Mouse (Mus musculus) retina, embryonic 14.5 days (tissue): ENCODE results near the gene Hyou1.
"Not testable (repeated sequence)": the region's sequence is repeated elsewhere in the genome, so short reads cannot be mapped to it uniquely, and the experiment has no call there.

Experiments
- DNase-seq: peaks from one replicate; pipeline ENCODE4 v3.0.0-alpha.2; 2015; ENCODE audit warnings: low spot score

Gene Hyou1

GRCm38 (mm10) chr9:44405011-44405410 lies 25.7 kb downstream of the Hyou1 start:
- no peak for DNase-seq

GRCm38 (mm10) chr9:44406906-44407751 lies 27.8 kb downstream of the Hyou1 start, which contains the start of the genes Rps25 and Trappc4:
TSS of gene Rps25 (plus strand) at chr9:44407139.
TSS of gene Trappc4 (minus strand) at chr9:44407600.
- peak; percentile 98 for DNase-seq

GRCm38 (mm10) chr9:44407752-44408097 lies 28.4 kb downstream of the Hyou1 start:
- no peak for DNase-seq

GRCm38 (mm10) chr9:44408693-44409092 lies 29.4 kb downstream of the Hyou1 start:
- DNase-seq = not testable (repeated sequence)

GRCm38 (mm10) chr9:44410647-44411336 lies 31.5 kb downstream of the Hyou1 start:
- DNase-seq = no peak

- DNase-seq = no peak
Measured at GRCm38 (mm10) chr9:44411601-44412130, 32.4 kb downstream of the Hyou1 start.

GRCm38 (mm10) chr9:44412306-44412705 lies 33.0 kb downstream of the Hyou1 start:
- DNase-seq = no peak

GRCm38 (mm10) chr9:44412781-44413180 lies 33.5 kb downstream of the Hyou1 start:
- DNase-seq = no peak

- no peak for DNase-seq
Measured at GRCm38 (mm10) chr9:44417156-44417891, 38.0 kb downstream of the Hyou1 start.

GRCm38 (mm10) chr9:44417892-44418363 lies 38.6 kb downstream of the Hyou1 start:
- peak; percentile 98 for DNase-seq

- DNase-seq = no peak
Measured at GRCm38 (mm10) chr9:44418519-44419385, 39.5 kb downstream of the Hyou1 start, which contains the start of gene Ccdc84. TSS of gene Ccdc84 (minus strand) at chr9:44418569.

- not testable (repeated sequence) for DNase-seq
Measured at GRCm38 (mm10) chr9:44419730-44420129, 40.4 kb downstream of the Hyou1 start.

GRCm38 (mm10) chr9:44420280-44420898 lies 41.1 kb downstream of the Hyou1 start:
- DNase-seq = no peak

- no peak for DNase-seq
Measured at GRCm38 (mm10) chr9:44423576-44423975, 44.3 kb downstream of the Hyou1 start.

- no peak for DNase-seq
Measured at GRCm38 (mm10) chr9:44432577-44433185, 53.4 kb downstream of the Hyou1 start.

- DNase-seq = no peak
Measured at GRCm38 (mm10) chr9:44435747-44436146, 56.5 kb downstream of the Hyou1 start.

- no peak for DNase-seq
Measured at GRCm38 (mm10) chr9:44440961-44441360, 61.7 kb downstream of the Hyou1 start, which contains the start of gene Foxr1. TSS of gene Foxr1 (minus strand) at chr9:44441136.
